Mouse (Mus musculus) brain, embryonic 18.5 days (tissue): ENCODE data around the gene 9130019O22Rik.

ENCODE experiments used
- DNase-seq: peaks from one replicate; pipeline ENCODE4 v3.0.0-alpha.2; 2012; ENCODE audit warnings: low read depth, low spot score

Gene 9130019O22Rik

GRCm38 (mm10) chr7:127341356-127341755, 45.6 kb downstream of the 9130019O22Rik start:
- DNase-seq, result no peak

- DNase-seq, result no peak
These were observed 49.3 kb downstream of the 9130019O22Rik start for GRCm38 (mm10) chr7:127337636-127338035.

GRCm38 (mm10) chr7:127335604-127336003, 51.4 kb downstream of the 9130019O22Rik start:
- DNase-seq, result no peak

GRCm38 (mm10) chr7:127333240-127333639, 53.7 kb downstream of the 9130019O22Rik start:
- no peak for DNase-seq
